Mouse (Mus musculus) liver, postnatal 0 days (tissue): Measurements from ENCODE around the gene Cabp4.

Experiments used
- CTCF ChIP-seq: sonication (generic); IDR thresholded peaks from 2 replicates; pipeline ENCODE4 v1.5.1; 2016; ENCODE audit warnings: antibody characterized with exemption, low read depth
- EP300 ChIP-seq: IDR thresholded peaks from 2 replicates; pipeline ENCODE4 v1.6.1; 2016; ENCODE audit warnings: antibody characterized with exemption, low read depth, mild to moderate bottlenecking

- TF ChIP-seq CTCF, result no peak
- no peak for TF ChIP-seq EP300
Measured at GRCm38 (mm10) chr19:4155223-4156072, 11.6 kb upstream of the Cabp4 start.
